Mouse (Mus musculus) urinary bladder, postnatal 36 days (tissue): ENCODE measurements at regions not wholly inside any gene's neighbourhood (a gene's known extent, or its start where the extent isn't known, plus 50 kb on each side); places are given as distances from the start of the nearest gene placed in this dataset.

Source experiments
- DNase-seq, 2 experiments: peaks; one replicate each; pipeline ENCODE4 v3.0.0; 2022; ENCODE audit warnings: low spot score in 2 of 2, mixed read lengths in 1 of 2

DNA sequence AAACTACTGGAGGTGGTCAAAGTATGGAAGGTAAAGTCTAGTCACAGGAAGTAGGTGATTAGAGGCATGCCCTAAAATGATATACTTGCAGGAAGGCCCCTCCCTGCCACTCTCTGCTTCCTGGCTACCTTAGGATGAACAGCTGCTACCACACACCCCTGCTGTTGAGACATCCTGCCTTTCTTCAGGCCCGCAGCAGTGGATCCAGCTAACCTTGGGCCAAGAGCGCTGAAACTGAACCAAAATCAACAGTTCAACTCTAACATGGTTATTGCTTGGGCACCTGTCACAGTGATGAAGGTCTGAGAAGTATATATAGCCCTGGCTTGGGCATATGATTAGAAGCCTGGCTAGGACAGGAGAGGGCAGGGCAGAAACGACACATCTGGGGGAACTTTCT is 352.4 kb downstream of the Prdm2 start:
- DNase-seq: no peak

DNA sequence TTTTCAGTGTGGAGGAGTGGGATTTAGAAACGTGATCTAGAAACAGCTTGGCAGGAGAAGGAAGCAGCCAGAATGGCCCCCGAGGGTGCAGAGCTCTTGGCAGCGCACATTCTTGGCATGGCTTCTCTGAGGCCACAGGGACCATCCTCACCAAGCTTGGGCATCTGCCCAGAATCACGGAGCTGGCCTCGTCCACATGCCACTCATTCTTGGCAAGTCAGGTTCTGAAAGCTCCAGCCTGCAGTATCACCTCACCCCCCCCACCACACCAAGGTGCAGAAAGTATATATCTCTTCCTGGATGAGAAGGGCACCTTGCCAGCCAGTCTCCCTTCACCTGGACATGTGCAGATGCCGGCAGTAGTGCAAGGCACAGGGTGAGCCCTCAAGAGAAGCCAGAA is 356.2 kb downstream of the Prdm2 start:
- peak in 1 of 2 experiments; percentile 52 for DNase-seq

DNA sequence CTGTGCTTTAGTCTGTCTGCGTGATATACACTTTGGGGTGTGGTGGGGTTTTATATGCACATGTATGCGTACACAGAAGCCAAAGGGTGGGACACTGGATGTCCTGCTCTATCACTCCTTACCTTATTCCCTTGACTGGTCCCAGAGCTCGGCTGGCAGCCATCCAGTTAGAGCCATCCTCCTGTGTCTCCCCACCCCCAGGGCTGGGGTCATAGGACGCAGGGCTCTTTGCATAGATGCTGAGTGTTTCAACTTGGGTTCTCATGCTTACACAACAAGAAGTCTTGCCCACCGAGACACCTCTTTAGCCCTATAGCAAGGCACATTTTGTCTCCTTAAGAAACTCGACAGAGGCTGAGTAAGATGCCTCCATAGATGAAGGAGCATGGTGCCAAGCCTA is 357.2 kb downstream of the Prdm2 start:
- DNase-seq: no peak

DNA sequence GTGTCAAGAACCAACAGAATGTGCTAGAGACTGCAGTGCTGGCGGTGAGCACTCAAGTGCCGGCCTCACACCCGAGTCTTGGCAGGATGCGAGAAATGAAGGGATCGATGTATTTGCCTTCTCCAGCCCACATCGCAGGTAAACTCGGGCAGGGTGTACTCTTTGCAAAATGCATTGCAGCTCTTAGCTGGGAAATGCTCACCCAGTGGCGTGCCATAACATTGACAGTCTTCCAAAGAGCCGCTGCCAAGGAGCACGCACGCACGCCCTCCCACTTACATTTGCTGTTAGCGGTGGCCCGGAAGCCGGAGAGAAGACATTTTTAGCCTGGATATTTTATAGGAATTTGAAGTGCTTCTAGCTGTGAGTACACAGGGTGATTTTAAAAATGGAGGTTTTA is 358.9 kb downstream of the Prdm2 start:
- no peak for DNase-seq

DNA sequence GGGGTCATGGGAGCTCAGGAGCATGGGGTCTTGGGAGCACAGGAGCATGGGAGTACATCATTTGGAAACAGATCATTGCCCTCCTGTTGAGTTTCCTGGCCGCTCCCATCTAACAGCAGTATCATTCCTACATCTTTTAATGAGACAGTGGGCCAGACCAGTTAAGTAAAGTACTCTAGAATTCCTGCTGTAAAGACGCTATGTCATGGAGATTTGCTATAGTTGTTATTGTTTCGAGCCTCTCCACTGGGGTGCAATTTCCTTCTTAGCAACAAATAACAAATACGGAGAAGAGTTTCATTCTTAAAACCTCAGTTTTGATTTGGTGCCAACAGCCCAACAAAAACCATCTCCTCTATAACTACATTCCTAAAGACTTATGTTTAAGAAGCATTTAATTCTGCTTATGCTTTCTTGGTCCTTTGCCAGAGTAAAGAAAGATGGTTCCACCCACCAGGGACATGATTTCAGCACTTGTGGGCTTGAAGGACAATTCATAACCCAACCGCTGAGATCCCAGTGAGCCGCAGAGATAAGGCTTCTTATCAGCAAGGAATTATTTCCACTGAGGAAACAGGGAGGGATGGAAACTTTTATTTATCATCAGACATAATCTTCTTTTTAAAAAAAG is 367.6 kb downstream of the Prdm2 start:
- DNase-seq: no peak

DNA sequence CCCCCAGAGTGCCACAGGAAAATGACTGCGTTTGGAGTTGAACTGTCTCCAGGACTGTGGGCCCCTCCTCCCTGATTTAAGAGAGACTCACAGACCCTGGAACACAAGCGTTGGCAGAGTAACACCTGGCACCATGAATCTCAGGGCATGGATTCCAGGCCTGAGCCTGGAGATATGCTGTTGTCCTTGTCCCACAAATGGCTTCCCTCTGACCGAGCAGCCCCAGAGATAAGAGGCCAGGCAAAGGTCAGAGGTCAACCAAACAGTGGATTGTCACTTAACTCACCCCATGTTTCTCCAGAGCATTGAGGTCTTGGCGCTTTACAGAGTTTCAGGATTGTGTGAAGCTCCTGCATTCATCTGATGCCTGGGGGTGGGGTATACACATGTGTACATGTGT is 373.3 kb downstream of the Prdm2 start:
- DNase-seq: no peak

DNA sequence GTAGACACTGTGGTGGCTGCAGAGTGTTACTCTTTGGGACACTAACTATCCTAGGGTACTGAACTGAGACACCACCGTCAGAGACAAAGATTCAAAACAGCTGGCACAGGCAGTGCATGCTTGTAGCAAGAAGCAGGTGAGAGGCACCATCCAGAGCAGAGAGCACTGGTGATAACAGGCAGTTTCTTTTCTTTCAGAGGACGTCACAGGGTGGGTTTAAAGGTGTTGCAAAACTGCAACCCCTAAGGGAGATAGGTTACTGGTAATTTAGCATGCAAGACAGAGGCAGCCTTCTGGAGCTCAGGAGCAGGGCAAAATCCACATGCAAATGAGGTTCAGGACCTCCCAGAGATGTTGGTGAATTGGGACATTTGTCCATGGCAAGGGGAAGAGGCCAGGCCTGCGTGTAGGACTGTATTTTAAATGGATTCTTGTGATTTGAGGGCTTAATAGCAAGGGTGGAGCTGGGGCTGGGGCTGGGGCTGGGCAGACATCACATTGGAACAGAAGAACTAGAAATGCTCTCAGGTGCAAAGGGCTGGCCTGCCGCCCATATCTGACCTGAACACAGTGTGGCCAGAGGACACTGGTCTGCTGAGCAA is 374.3 kb downstream of the Prdm2 start:
- DNase-seq: no peak

DNA sequence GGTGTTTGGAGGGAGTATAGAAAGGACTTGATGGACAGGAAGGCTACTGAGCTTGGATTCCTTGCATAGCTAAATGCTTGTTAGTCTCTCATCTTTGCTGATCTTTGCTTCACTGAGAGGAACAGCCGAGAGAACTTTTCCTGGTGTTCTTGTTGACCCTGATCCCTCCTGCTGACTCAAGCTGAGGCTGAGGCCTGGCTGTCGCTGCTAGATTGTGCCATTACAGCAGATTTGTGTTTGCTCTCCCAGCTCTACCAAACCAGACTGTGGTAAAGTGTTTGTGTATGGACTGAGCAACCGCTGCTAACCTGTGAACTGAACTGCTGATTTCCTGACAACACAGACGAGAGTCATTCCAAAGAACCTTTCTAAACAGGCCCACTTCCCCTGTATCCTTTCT is 375.2 kb downstream of the Prdm2 start:
- no peak for DNase-seq

- no peak for DNase-seq
Measured at GRCm38 (mm10) chr4:142829711-142830110, 383.1 kb downstream of the Prdm2 start.

GRCm38 (mm10) chr4:142828969-142829368 is 383.8 kb downstream of the Prdm2 start:
- no peak for DNase-seq

DNA sequence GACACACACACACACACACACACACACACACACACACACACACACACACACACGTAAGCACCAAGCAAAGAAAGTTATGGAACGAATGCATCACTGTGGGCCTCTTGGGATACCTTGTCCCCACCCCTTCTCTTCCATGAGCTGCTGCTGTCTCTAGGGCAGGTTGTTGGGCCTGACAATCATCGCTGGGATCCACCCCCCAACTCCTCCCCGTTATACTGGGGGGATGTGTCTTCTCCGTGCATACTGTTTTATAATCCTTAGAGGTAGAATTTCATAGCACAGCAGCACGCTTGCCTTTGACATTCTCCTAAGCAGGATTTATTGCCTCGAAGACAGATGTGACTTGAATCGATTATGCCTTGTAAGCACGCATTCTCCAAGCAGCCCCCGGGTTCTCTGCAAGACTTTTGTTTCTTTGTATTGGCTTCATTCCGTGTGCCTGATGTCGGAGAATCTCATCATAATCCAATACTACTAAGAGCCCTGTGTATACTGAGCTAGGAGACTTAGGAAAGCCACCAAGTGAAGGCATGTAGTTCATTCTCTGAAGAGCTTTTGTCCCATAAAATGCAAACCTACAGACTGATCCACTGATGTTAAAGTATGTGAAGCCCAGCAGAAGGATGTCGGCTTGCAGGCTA is 386.4 kb downstream of the Prdm2 start:
- no peak for DNase-seq

GRCm38 (mm10) chr4:142825786-142826185 is 387.0 kb downstream of the Prdm2 start:
- no peak for DNase-seq

- no peak for DNase-seq
Measured at GRCm38 (mm10) chr4:142818440-142818839, 394.4 kb downstream of the Prdm2 start.

DNA sequence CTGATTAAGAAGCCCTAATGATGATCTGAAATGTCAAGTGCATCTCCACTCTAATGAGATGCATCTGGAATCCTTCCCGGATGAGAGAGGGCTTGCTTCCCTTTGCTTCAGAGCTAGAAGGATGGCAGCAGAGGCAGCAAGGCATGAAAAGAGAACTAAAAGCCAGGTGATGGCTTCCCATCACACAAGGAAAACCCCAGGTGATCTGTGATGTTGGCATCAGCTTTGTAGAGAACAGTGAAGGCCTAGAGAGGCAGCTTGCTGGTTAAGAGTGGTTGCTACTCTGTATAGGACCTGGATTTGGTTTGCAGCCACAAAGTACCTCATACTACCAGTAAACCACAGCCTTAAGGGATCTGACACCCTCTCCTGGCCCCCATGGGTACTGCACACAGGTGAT is 395.8 kb downstream of the Prdm2 start:
- DNase-seq: no peak

- no peak for DNase-seq
Measured at GRCm38 (mm10) chr4:142803819-142804218, 409.0 kb downstream of the Prdm2 start.

- DNase-seq: no peak
Measured at GRCm38 (mm10) chr4:142799291-142799690, 413.5 kb downstream of the Prdm2 start.

DNA sequence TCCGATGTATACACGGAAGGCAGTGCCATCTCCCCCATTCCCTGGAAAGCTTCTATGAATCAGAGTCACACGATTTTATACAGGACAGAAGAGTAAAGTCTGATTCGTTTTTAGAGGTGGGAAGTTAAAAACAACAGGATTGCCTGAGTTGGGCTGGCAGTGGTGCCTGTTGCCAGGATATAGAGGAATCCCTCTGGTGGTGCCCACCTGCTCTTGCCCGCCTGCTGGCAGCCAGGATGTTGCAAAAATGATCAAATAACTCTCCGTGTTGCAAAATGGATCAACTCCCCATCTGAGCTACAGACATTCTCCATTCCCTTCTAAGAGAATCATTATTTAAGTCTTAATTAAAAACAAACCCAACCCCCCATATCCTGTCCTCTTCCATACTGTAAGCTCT is 414.0 kb downstream of the Prdm2 start:
- no peak for DNase-seq

DNA sequence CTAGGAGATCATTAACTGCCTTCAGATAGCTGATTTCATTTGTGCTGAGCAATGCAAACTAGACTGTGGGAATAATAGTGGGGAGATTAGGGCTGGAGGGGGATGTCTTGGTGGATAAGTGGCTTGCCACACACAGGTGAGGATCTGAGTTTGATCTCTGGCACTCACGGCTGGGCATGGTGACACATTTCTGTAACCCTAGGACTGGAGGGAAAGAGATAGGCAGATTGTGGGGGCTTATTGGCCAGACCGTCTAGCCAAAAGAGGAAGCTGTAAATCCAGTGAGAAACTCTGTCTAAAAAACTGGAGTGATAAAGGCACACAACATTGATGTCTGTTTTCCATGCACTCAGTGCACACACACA is 420.2 kb downstream of the Prdm2 start:
- no peak for DNase-seq

- no peak for DNase-seq
Measured at GRCm38 (mm10) chr4:142791823-142792605, 420.8 kb downstream of the Prdm2 start.

GRCm38 (mm10) chr4:142789048-142789447 is 423.7 kb downstream of the Prdm2 start:
- DNase-seq: no peak

DNA sequence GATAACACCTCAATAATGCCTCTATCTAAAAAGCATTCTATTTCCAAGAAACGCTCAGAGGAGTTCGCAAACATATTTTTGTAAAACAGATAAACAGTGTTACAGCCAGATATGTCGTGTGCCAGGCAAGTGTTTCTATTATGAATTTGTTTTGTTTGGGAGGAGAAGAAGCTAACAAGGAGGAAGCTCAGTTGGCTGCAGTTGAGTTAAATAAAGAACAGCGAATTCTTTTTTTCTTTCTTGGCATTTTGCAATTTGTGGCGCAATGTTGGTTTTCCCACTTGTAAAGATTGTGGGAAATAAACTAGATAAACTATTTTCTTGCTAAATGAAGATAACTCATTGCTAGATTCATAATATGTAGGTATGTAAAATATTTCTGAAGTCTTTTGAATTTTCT is 427.4 kb downstream of the Prdm2 start:
- DNase-seq: no peak

GRCm38 (mm10) chr4:142776711-142777411 is 435.9 kb downstream of the Prdm2 start:
- DNase-seq: peak in 1 of 2 experiments; percentile 2
